Mouse (Mus musculus) heart, postnatal 0 days (tissue): ENCODE measurements around the gene Ift20. TPM values are rescaled to one million over a fixed set of nuclear protein-coding genes. Genes with fewer than 3 reads are reported as not detected.

ENCODE experiments used
- ATAC-seq: fragments of 200-750 bp; cut with Nextera tagmentation; 2 replicates; pipeline ENCODE4 v1.8.0; 2017; ENCODE audit warnings: low read depth, moderate number of reproducible peaks, moderate library complexity; ENCODE audit not compliant: insufficient read depth
- DNase-seq: peaks from one replicate; pipeline ENCODE4 v3.0.0-alpha.2; 2016; ENCODE audit warnings: low spot score
- H3K27ac ChIP-seq: fragments of 300-500 bp; sonication (generic); 2 replicates; pipeline ENCODE4 v1.5.1; 2014; ENCODE audit warnings: low read depth, mild to moderate bottlenecking
- H3K27me3 ChIP-seq: fragments of 300-500 bp; sonication (generic); 2 replicates; pipeline ENCODE4 v1.6.1; 2014; ENCODE audit warnings: low read length, mixed read lengths; ENCODE audit not compliant: control insufficient read depth, insufficient read depth
- H3K36me3 ChIP-seq: fragments of 300-500 bp; sonication (generic); replicated peaks from 2 replicates; pipeline ENCODE4 v1.6.1; 2014; ENCODE audit warnings: low read length, mixed read lengths; ENCODE audit not compliant: control insufficient read depth, insufficient read depth
- H3K4me1 ChIP-seq: fragments of 300-500 bp; sonication (generic); 2 replicates; pipeline ENCODE4 v1.6.1; 2014; ENCODE audit warnings: antibody characterized with exemption; ENCODE audit not compliant: control insufficient read depth, insufficient read depth
- H3K4me2 ChIP-seq: fragments of 300-500 bp; sonication (generic); 2 replicates; pipeline ENCODE4 v1.6.1; 2014; ENCODE audit warnings: low read depth, mild to moderate bottlenecking, low read length, moderate library complexity
- H3K4me3 ChIP-seq: fragments of 300-500 bp; sonication (generic); 2 replicates; pipeline ENCODE4 v1.5.1; 2014; ENCODE audit warnings: low read depth, low read length
- H3K9ac ChIP-seq: fragments of 300-500 bp; sonication (generic); replicated peaks from 2 replicates; pipeline ENCODE4 v1.6.1; 2014; ENCODE audit warnings: low read depth, low read length, mixed read lengths
- H3K9me3 ChIP-seq: fragments of 300-500 bp; sonication (generic); replicated peaks from 2 replicates; pipeline ENCODE4 v1.6.1; 2016; ENCODE audit warnings: low read length; ENCODE audit not compliant: control insufficient read depth
- CTCF ChIP-seq: IDR thresholded peaks from 2 replicates; pipeline ENCODE4 v1.5.1; 2016; ENCODE audit warnings: antibody characterized with exemption, control low read depth, low read depth
- EP300 ChIP-seq: IDR thresholded peaks from 2 replicates; pipeline ENCODE4 v1.6.1; 2016; ENCODE audit warnings: antibody characterized with exemption, low read depth
- WGBS: fragments of 180-500 bp; shearing (Covaris S2); extraction: QIAGEN DNeasy Blood & Tissue Kit; methylation state at CpG from one replicate; pipeline ENCODE4 v1.1.7; 2014; 5-methylcytosine and 5-hydroxymethylcytosine counted together
- polyA plus RNA-seq: library from polyadenylated mRNA; unstranded; fragments of >200 nt; fragmentation: Nextera tagmentation; extraction: Ambion mirVana; gene quantifications from 2 replicates; pipeline ENCODE4 v1.2.1, GENCODE M21; 2015
- total RNA-seq: library from RNA; depleted of rRNA; stranded (reverse); fragments of >200 nt; gene quantifications from 2 replicates; pipeline ENCODE4 v1.2.3, GENCODE M21; 2014; ENCODE audit warnings: low replicate concordance; rRNA removed

Gene Ift20
- total RNA-seq (90.8 and 148 TPM in 2 replicates), polyA plus RNA-seq (111 and 114 TPM in 2 replicates)

- under 1% methylated on average over 52 of the region's 52 CpGs for WGBS
- Histone ChIP-seq H3K27ac (peak within 1 kb of the TSS; percentile 92), H3K4me3 (peak within 1 kb of the TSS; percentile 82), H3K27me3 (no peaks in the 10 kb centered on the region), H3K4me1 (peaks cover 24% of the 10 kb centered on the region), H3K9ac (peak within 1 kb of the TSS; percentile 76), H3K9me3 (no peaks in the 10 kb centered on the region), H3K4me2 (peak within 1 kb of the TSS; percentile 83), H3K36me3 (peaks cover 34% of the 10 kb centered on the region)
- TF ChIP-seq EP300 (0 out of 2 replicates have a peak, but pooled peaks have one; percentile 52), CTCF (no peak)
- ATAC-seq (peak; percentile 96), DNase-seq (peak; percentile 100)
Measured at GRCm38 (mm10) chr11:78536080-78536689, at the start of gene Ift20, which contains the start of gene Tnfaip1. TSS of gene Ift20 (plus strand) at chr11:78536361. TSS of gene Tnfaip1 (minus strand) at chr11:78536332.

DNA sequence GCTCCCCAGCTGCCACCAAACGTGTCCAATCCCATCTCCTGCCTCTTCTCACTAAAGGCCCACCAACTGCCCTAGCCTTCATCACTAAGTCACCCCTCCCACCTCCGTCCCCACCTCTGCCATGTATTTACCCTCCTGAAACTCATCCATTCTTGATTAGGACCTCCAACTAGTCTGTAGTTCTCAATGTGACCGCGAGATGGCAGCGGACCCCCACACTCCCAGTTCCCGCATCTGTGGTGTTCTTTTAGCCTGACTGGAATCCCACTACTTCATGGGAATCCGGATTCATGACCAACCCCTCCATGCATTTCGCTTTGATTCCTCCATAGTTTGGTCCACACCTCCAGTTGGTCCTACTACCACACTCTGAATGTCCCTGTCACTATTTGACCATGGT lies 48.0 kb upstream of the Ift20 start:
- H3K36me3 ChIP-seq = no peaks in the 10 kb centered on the region
- H3K27me3 ChIP-seq = peaks cover 75% of the 10 kb centered on the region
- ATAC-seq (no peak), DNase-seq (peak; percentile 40)
- TF ChIP-seq CTCF (peak; percentile 74), EP300 (no peak)
- H3K4me1 ChIP-seq = no peaks in the 10 kb centered on the region
- H3K4me3 ChIP-seq = no peak overlapping the region
- no peaks in the 10 kb centered on the region for H3K9me3 ChIP-seq
- no peak overlapping the region for H3K9ac ChIP-seq
- H3K27ac ChIP-seq = no peak overlapping the region
- H3K4me2 ChIP-seq = no peak overlapping the region
- WGBS = 3% methylated on average over 8 of the region's 8 CpGs

- peak overlapping the region; percentile 21; the same call in 1 of the 2 replicates for H3K4me2 ChIP-seq
- no peaks in the 10 kb centered on the region for H3K36me3 ChIP-seq
- H3K4me3 ChIP-seq = 0 out of 2 replicates have a peak overlapping the region, but pooled peaks have one; percentile 16
- 12% methylated on average over 48 of the region's 48 CpGs for WGBS
- no peak overlapping the region for H3K9ac ChIP-seq
- ATAC-seq = no peak
- H3K9me3 ChIP-seq = no peaks in the 10 kb centered on the region
- H3K27ac ChIP-seq = no peak overlapping the region
- no peaks in the 10 kb centered on the region for H3K4me1 ChIP-seq
- no peak for DNase-seq
- TF ChIP-seq CTCF (peak; percentile 16; the same call in 1 of the 2 replicates), EP300 (no peak)
- peaks cover 76% of the 10 kb centered on the region for H3K27me3 ChIP-seq
Measured at GRCm38 (mm10) chr11:78490781-78491241, 45.4 kb upstream of the Ift20 start.

- no peak for ATAC-seq
- H3K4me1 ChIP-seq = 0 out of 2 replicates have a peak, but pooled peaks cover 4% of the 10 kb centered on the region
- no peak overlapping the region for H3K4me3 ChIP-seq
- no peaks in the 10 kb centered on the region for H3K36me3 ChIP-seq
- no peaks in the 10 kb centered on the region for H3K9me3 ChIP-seq
- peak; percentile 60 for DNase-seq
- H3K27ac ChIP-seq = no peak overlapping the region
- no peak overlapping the region for H3K9ac ChIP-seq
- H3K27me3 ChIP-seq = peaks cover 81% of the 10 kb centered on the region
- 5% methylated on average over 6 of the region's 6 CpGs for WGBS
- no peak for TF ChIP-seq EP300
- no peak for TF ChIP-seq CTCF
- H3K4me2 ChIP-seq = no peak overlapping the region
Measured at GRCm38 (mm10) chr11:78495904-78496303, 40.3 kb upstream of the Ift20 start.

- H3K9ac ChIP-seq = no peak overlapping the region
- TF ChIP-seq CTCF (no peak), EP300 (no peak)
- no peak; the same call in 1 of the 2 replicates for ATAC-seq
Measured at GRCm38 (mm10) chr11:78497071-78497541, 39.1 kb upstream of the Ift20 start.

More at GRCm38 (mm10) chr11:78497071-78497541, 39.1 kb upstream of the Ift20 start:
- Histone ChIP-seq H3K4me3 (peak overlapping the region; percentile 44), H3K36me3 (no peaks in the 10 kb centered on the region), H3K27ac (no peak overlapping the region), H3K4me2 (peak overlapping the region; percentile 69), H3K9me3 (no peaks in the 10 kb centered on the region), H3K27me3 (peaks cover 77% of the 10 kb centered on the region), H3K4me1 (0 out of 2 replicates have a peak, but pooled peaks cover 4% of the 10 kb centered on the region)
- no peak for DNase-seq
- WGBS = under 1% methylated on average over 43 of the region's 44 CpGs
